Mouse (Mus musculus): Measurements from ENCODE around the gene Apmap. TPM values are rescaled to one million over a fixed set of nuclear protein-coding genes. Genes with fewer than 3 reads are reported as not detected.
"Not testable (repeated sequence)": the region's sequence is repeated elsewhere in the genome, so short reads cannot be mapped to it uniquely, and the experiment has no call there.

Gene Apmap
- total RNA-seq, 2 experiments from 2014 or later, result 19.3 to 21.8 TPM

DNA sequence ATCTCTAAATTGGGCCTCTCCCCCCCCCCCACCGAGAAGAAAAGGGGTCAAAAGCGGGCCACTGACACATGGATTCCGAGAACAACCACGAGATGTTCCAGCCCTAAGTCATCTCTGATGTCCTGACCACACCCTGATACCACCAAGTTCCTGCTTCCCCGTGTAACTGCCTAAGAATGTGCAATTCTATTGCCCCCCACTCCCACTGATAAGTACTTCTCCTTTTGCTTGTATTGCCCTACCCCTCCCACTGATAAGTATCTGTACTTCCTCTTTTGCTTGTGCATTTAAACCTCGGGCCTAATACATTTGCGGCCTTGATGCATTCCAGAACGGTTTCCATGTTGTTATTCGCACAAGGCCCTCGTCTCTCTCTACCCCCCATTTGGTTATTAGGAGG lies 58.8 kb downstream of the Apmap start:
- intact Hi-C loops (cut with DNase I; ENCODE audit: low total_unique reads); DNase-seq: not testable (repeated sequence)

Other genes starting within 250 kb of the Apmap start
- gene 3300002I08Rik, start 245.8 kb downstream of the Apmap start, total RNA-seq (2021), result 1 to 10 TPM; 1.5 to 2.0 TPM
- gene Zfp442, start 157.1 kb downstream of the Apmap start, total RNA-seq (2021), result 1 to 10 TPM; 1.7 to 2.3 TPM
- under 1 TPM; 0.09 to 0.10 TPM for gene Zfp345, start 123.5 kb downstream of the Apmap start, total RNA-seq (2021)
- gene Cst7, start 38.2 kb downstream of the Apmap start, total RNA-seq (2021), result not detected
- 10 to 100 TPM; 12.2 to 25.3 TPM for gene Acss1, start 59.9 kb upstream of the Apmap start, total RNA-seq (2021)
- gene Vsx1, start 80.8 kb upstream of the Apmap start, total RNA-seq (2021), result not detected
- gene Entpd6, start 140.5 kb upstream of the Apmap start, total RNA-seq (2021), result 1 to 10 TPM; 5.5 to 6.6 TPM
- 10 to 100 TPM; 10.6 to 12.3 TPM for gene Pygb, start 178.2 kb upstream of the Apmap start, total RNA-seq (2021)